Mouse (Mus musculus) heart, adult 2 months (tissue): Measurements from ENCODE around the gene Rhog.
A peak's percentile ranks its signal among the peaks of the same experiment; 100 is the strongest.

Experiments
- CTCF ChIP-seq: fragments of 200-600 bp; IDR thresholded peaks from 2 replicates; pipeline ENCODE4 v1.8.1; 2022; ENCODE audit warnings: antibody characterized with exemption, mild to moderate bottlenecking, moderate library complexity
- POLR2A ChIP-seq: fragments of 200-500 bp; IDR thresholded peaks from 2 replicates; pipeline ENCODE4 v1.6.1; 2011; ENCODE audit warnings: mild to moderate bottlenecking, low read depth, low read length, control low read depth; ENCODE audit not compliant: insufficient read depth

DNA sequence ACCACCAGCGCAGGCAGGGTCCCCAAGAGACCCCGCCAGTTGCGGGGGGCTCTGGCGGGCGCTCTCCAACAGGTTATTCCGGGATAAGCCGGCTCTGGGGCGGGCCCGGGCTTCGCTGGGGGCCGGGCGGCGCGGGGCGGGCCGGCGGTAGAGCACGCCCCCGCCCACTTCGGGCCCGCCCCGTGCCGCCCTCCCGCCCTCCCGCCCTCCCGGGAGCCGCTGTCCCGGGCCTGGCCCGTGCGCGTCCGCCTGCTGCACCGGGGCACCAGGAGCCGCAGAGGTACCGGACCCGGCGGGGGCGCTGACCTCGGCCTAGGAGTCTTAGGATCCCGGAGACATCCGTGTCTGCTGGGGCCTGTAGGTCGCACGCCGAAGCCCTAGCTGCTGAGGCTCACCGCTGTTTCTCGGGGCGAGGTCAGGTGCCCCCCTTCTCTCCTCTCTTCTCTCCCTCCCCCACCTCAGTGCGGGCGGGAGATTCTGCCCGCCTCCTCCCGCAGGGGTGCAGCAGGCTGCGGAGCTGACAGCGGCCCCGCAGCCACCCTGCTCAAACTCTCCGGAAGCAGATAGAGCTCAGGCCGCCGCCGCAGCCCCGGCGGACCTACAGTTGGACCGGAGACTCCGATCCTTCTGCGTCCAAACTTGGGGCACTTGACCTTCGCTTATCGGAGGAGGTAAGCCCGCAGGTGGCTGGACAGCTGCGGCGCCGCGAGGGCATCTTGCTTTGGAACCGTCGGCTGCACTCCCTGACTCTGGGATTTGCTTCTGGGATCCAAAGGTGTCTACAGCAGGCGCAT lies 11.9 kb upstream of the Rhog start, which contains the start of gene Stim1:
- no peak for TF ChIP-seq CTCF
- 0 out of 2 replicates have a peak, but pooled peaks have one; percentile 18 for TF ChIP-seq POLR2A
